Mouse (Mus musculus) adrenal gland, postnatal 25 days (tissue): ENCODE measurements around the gene Cabp4. TPM values are rescaled to one million over a fixed set of nuclear protein-coding genes. Genes with fewer than 3 reads are reported as not detected.
A peak's percentile ranks its signal among the peaks of the same experiment; 100 is the strongest.
"Not testable (repeated sequence)": the region's sequence is repeated elsewhere in the genome, so short reads cannot be mapped to it uniquely, and the experiment has no call there.

ENCODE experiments used
- DNase-seq: peaks from one replicate; pipeline ENCODE4 v3.0.0; 2021; ENCODE audit warnings: mixed read lengths
- total RNA-seq: library from RNA; stranded (reverse); gene quantifications from 2 replicates; pipeline ENCODE4 v1.2.3, GENCODE M21; 2021

The Cabp4 gene
- total RNA-seq, 1 experiment from 2014 or later: 0.94 TPM

DNA sequence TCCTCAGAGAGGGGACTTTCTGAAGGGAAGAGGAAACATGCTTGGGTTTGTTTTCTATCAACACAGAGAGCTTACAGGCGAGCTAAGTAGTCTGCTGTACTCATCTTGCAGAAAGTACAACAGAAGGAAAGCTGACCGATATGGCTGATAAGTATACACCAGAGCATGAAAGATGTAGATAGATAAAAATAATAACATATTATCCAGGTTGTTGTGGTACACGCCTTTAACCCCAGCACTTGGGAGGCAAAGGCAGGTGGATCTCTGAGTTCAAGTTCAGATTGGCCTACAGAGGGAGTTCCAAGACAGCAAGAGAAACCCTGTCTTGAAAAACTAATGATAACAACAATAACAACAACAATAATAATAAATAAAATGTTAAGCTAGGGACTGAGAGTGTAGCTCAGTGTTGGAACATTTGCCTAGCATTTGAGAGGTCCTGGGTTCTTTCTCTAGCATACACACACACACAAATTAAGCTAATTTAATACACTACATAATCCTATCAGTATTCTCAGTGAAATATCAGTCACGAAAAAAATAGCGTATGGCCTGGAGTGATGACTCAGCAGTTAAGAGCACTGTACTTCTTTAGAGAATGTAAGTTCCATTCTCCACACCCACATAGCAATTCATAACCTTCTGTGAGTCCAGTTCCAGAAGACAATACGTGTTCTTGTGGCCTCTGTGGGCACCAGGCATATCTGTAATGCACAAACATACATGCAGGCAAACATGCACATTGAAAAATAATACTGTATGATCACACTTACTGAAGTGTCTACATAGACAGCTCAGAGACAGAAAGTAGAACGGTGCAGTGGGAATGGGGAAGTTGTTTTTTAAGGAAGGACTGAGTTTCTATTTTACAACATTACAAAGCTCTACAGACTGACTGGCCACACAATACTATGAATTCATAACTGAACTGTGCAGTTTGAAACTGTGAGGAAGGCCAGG, 21.1 kb downstream of the Cabp4 start:
- DNase-seq: no peak

DNA sequence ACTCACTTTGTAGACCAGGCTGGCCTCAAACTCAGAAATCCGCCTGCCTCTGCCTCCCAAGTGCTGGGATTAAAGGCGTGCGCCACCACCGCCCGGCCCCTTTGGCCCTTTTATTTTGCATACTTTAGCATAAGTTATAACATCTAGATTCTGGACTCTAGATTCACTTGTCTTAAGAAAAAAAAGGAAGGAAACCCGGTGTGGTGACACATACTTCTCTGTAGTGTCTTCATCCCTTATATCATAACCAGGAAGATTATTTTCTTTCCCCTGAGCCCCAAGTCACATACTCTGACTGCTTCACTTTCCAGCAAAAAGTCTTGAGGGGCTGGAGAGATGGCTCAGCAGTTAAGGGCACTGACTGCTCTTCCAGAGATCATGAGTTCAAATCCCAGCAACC, 21.9 kb downstream of the Cabp4 start:
- not testable (repeated sequence) for DNase-seq

DNA sequence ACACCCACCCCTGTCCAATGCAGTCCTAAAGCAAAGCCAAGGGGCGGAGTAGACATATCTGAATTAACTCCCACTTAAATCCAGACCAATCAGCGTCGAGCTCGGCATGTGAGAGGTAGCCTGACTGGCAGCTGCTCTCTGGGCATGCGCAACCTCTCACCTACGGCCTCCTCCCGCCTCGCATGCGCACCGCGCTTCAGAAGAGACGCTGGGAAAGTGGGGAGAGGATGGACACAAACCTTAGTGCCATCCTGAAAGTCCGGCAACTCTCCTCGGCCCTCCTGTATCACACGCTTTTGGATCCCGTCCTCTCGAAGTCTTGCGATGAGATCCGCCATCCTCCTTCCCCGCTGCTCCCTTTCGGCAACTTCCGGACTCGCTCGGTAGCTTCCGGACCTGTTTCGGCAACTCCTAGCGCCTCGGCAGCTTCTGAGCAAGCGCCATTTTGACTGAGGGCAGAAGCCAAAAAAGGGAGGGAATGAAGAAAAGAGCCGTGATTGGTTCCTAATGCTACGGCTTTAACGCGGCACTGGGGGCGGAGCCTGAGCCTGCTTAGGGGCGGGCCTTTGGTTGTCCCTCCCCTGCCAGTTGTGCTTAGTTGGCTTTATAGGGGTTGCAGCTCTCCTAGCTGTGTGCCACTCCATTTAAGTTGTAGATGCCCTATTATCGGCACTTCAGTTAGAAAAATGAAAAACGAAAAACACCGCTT, 22.6 kb downstream of the Cabp4 start:
- peak; percentile 95 for DNase-seq

DNA sequence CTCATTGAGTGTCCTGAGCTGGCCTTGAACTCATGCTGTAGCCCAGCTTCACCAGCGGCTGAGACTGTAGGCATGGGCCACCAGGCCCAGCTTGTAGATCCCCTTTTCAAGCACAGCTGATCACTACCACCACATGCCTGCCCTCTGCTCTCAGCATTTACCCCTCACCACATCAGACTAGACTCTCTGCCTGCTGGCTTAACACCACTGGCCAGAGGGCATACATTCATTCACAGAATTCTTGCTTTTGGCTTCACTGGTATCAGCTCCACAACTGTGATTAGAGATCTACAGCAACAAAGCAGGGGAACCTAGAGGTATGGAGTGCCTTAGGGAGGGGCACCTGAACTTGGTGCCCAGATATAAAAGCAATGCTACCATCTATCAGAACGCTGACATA, 23.3 kb downstream of the Cabp4 start:
- no peak for DNase-seq

DNA sequence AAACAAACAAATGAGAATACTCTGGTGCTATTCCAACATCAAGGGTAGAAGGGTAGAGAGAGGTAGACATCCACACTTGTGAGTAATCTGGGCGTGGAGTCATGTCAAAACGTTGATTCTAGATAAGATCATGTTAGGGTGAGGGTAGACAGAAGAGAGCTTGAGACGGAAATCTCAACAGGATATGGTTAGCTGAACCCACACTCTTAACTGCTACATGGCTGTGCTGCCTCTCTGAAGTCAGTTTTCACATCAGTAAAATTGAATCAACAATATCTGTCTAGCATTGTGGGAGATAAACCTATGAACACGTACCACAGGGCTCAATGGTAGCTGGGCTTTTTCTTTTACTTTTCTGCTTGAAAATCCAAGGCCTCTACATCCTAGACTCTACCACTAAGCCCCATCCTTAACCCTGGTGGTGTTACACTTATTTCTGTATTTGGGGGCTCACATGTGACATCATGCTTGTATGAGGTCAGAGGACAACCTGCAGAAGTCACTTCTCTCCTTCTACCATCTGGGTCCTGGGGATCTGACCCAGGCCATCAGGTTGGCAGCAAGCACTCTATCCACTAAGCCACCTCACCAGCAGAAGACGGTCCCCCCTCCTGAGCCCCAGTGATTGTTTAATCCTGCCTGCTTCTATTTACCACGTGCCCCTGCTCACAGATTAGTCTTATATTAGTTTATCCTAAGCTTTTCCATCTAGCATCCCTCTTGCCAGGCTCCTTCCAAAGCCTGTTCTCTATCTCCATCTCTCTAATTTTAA, 23.9 kb downstream of the Cabp4 start:
- DNase-seq: no peak

DNA sequence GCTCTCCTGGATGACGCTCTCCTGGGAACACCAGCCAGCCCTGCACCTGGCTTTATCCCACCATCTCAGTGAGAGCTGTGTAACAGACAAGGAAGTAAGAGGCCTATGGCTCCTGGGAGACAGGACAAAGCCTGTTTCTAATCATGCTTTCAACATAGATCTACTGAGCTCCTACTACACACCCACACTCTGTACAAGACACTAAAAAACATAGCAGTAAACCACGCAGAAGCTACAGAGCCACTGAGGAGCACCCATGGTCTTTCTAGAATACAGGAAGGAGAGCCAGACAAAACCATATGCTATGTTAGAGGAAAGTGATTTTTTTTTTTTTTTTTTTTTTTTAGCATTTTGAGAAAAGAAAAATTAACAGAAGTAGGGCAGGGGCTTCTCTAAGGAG, 25.5 kb downstream of the Cabp4 start:
- DNase-seq: no peak

DNA sequence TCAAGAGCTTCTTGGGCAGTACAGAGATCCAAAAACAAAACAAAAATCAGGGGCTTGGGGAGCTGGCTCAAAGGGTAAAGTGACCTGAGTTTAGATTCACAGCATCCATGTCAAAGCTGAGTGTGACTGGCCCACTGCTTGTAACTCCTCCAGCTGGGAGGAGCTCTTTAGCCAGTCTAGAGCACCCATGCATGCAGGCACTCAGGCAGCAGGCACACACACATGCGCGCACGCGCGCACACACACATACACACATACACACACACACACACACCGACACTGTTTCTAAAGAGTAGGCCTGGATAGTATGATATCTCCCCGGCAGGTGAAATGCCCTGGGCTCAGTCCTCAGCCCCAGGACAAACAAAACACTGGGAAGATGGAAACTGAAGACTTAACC, 26.8 kb downstream of the Cabp4 start:
- no peak for DNase-seq

DNA sequence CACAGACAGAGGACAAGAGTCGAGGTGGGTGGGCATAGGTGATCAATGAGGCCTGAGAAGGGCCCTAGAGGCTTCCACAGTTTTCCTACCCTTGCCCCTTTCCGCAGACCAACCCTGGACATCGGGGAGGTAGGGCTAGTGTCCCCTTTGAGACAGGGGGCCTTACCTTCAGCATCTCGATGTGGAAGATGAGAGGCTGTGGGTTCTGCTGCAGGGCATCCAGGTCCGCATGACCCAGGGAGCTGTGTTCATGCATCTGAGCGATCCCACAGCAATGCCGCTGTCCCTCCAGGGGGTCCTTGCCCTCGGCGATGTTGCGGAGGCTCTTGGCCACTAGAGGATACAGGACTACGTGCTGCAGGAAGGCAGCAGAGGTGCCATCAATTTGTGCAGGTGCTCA, 28.0 kb downstream of the Cabp4 start:
- DNase-seq: no peak

DNA sequence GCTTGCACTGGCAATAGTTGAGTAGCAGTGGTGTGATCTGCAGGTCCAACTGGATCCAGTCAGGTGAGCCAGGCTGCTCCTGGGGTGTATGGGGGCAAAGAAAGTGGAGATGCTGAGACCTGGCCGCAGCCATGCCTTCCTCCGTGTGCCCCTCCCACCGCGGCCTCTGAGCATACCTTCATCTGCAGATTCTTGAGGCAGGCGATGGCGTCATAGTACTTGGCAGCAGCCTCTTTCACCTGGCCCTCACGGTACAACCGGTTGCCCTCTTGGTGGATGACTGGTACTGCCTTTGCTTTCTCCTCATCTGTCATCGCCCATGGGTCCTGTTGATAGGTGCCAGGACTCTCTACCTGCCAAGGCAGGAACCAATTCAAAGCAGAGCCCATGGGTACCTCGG, 28.7 kb downstream of the Cabp4 start:
- no peak for DNase-seq

DNA sequence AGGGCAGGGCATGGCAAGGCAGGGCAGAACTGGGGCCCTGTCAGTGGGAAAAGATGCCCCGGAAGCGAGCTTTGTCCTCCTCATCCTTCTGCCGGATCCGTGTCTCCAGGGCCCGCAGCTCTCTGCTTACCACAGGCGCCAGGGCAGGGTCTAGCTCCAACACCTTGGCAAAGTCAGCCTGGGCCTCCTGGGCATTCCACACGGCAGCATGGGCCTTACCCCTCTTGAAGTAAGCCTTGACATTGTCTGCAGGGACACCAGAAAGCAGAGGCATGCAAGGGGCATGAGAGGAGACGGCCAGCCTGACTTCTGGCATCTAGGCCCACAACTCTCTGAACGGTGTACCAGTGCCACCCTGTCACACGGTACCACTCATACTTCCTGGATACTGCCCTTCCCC, 29.3 kb downstream of the Cabp4 start:
- DNase-seq: no peak

DNA sequence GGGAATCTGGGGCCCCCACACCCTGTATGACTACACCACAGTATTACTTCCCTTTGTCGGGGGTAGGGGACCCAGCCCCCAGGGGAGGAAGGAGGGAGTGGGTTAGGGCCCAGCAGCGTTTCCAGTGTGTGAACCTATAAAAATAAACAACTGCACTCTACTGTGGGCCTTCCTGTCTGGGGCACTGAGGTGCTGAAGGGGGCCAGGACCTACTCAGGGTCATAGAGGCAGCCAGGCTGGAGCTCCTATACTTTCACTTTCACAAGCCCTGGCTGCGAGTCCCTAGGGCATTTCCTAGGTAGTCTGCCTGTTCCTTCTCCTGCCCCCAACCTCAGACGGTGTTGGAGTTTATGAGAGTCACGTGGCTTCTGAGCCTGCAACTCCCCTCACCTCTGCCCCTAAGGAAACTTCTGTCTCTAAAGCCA, 30.0 kb downstream of the Cabp4 start:
- no peak for DNase-seq

DNA sequence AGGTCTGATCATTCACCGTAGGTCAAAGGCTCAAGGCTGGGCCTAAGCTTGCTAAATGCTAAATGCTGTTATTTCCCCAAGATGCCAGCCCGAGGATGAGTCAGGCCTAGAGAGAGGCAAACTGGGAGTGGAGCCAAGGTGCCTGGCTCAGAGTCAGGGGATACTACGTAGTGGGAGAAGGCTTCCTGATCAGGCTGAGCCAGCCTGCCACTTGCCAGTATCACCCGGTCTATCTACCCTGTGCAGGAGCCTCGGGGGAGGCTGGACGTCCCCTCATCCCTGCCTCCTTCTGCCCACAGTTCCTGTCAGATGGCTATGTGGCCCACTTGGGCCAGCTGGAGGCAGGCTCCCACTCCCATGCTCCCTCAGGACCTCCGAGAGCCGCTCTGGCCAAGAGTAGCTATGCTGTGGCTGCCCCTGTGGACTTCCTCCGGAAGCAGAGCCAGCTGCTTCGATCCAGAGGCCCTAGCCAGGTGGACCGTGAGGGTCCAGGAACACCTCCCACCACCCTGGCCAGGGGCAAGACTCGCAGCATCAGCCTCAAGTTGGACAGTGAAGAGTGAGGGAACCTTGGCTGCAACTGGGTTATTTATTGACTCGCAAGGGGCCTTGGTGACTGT, 30.5 kb downstream of the Cabp4 start:
- DNase-seq: peak; percentile 97

DNA sequence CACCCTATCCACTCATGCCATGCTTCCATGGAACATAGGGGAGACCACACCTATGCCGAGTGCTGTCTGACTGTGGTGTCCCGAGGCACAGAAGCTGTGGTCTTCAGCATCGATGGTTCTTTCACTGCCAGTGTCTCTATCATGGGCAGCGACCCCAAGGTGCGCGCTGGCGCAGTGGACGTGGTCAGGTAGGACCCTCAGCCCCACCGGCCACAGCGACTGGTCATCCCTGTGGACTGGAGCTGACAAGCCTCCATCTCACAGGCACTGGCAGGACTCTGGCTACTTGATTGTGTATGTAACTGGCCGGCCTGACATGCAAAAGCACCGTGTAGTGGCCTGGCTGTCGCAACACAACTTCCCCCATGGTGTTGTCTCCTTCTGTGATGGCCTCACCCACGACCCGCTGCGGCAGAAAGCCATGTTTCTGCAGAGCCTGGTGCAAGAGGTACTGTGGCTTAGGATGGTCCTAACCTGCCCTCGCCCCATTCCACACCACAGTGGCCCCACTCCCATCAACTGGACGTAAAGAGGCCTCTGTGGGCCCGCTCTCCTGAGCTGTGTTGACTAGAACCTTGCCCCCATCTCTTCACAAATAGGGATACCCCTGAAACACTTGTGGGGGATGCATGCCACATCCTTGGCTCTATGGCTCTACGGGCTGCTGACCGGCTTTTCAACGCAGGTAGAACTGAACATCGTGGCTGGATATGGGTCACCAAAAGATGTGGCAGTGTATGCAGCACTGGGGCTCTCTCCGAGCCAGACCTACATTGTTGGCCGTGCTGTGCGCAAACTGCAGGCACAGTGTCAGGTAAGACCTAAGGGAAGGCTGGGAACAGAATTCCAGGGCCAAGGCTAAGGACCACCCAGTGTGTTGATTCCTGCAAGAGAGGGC, 31.5 kb downstream of the Cabp4 start:
- no peak for DNase-seq

DNA sequence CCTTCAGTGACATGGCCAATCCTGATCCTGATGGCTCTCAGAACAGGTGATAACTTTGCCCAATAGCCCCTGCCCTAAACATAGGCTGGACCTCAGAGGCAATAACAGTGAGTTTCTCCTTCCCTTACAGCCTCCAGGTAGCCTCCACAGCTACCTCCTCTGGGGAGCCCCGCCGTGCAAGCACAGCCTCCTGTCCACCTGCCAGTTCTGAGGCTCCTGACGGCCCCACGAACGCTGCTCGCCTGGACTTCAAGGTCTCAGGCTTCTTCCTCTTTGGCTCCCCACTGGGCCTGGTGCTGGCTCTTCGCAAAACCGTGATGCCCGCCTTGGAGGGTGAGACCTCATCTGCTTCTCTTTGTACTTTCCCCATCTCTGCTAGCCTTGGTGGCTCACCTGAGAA, 35.3 kb downstream of the Cabp4 start:
- no peak for DNase-seq

DNA sequence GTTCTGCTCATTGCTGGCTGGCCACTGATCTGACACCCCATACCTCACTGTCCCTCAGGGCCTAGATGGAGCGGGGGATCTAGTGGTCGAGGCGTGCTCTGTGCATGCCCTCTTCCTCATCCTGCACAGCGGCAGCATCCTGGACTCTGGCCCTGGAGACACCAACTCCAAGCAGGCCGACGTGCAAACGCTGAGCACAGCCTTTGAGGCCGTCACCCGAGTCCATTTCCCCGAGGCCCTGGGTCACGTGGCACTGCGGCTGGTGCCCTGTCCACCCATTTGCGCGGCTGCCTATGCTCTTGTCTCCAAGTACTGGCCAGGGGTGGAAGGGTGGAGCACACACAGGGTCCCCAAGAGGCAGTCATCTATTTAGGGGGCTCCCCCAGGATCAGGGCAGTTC, 37.2 kb downstream of the Cabp4 start:
- no peak for DNase-seq

DNA sequence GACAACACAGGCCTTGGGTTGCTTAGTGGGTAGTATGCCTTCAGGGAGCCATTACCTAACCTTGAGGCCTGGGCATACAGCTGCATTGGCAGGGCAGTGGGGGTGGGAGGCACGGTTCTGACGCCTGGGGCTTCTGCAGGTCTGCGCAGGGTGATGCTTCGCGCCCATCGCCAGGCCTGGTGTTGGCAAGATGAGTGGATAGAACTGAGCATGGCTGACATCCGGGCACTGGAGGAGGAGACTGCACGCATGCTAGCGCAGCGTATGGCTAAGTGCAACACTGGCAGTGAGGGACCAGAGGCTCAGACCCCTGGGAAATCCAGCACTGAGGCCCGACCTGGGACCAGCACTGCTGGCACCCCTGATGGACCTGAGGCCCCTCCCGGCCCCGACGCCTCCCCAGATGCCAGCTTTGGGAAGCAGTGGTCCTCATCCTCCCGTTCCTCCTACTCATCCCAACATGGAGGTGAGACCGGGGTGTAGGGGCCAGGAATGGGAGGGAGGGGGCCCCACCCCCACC, 39.1 kb downstream of the Cabp4 start:
- DNase-seq: no peak

DNA sequence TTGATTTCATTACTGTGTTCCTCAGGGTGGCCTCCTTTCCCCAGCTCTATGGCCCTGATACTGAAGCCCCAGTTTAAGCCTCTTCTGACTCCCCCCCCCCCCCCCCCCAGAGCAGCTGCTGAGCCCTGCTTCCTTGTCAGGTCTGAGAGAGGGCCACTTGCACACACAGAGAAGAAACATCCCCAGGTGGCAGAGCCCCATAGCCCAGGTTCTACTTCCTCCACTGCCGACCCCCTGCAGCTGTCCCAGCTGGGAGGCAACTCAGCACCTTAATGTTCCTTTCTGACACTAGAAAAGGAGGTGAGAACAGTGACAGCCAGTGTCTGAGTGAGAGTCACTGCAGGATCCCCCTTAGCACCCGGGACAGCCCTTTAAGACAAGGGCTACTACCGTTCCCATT, 40.0 kb downstream of the Cabp4 start:
- DNase-seq: no peak

DNA sequence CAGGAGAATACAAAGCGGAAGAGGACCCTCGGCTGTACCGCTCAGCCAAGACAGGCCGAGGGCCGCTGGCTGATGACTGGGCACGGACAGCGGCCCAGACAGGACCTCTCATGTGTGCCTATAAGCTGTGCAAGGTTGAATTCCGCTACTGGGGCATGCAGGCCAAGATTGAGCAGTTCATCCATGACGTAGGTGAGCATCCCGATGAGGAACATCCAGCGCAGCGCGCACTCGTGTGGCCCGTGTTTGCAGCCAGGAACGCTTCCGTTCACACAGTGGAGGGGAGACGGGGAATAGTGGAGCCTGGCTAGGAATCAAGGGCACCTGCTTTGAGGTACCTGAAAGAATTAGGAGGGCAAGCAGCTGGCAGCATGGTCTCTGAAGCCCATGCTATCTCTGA, 40.5 kb downstream of the Cabp4 start:
- no peak for DNase-seq

DNA sequence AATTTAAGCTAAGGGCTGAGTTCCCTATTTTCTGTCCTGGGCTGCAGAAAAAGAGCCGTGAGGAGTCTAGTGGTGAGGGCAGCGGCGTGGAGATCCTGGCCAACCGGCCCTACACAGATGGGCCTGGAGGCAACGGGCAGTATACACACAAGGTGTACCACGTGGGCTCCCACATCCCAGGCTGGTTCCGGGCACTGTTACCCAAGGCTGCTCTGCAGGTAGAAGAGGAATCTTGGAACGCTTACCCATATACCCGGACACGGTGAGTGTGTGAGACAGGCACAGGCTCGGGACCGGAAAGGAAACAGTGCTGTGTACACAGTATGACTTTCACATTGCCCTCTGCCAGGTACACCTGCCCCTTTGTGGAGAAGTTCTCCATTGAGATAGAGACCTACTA, 41.2 kb downstream of the Cabp4 start:
- DNase-seq: no peak

DNA sequence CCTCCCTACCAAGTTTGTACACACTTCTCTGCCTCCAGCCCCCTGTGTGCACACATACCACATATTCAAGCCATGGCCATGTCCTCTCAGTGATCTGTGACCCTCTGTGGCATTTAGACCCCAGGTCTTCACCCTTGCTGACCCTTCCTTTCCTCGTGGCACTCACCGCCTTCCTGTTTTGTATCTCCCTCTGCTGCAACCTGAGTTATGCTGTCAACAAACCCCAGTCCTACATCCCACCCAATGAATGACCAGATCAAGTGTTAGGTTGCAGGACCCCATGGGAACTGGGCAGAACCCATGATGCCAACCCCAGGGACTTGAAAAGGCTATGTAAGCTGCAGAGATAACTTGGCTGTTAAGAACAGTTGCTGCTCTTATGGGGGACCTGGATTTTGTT, 41.8 kb downstream of the Cabp4 start:
- no peak for DNase-seq

DNA sequence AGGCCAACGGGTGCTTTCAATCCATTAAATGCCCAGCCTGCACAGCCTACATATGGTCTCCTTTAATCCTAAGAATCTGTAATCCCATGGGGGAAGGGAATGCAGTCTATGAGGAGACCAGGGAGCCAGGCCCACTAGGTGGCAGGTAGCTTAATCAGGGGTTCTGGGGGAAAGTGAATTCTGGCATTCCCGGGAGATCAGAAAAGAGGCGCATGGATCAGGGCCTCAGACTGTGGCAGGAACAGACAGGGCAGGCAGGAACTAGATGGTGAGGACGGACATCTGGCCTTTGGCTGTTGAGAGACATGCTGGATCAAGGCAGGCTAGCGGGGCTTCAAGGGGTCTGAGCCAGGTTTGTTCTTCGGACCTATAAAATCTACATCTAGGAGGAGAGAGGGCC, 42.4 kb downstream of the Cabp4 start:
- DNase-seq: no peak
